Mouse (Mus musculus): Measurements from ENCODE around the gene Unc50. TPM values are rescaled to one million over a fixed set of nuclear protein-coding genes. Genes with fewer than 3 reads are reported as not detected.

The Unc50 gene
- polyA plus RNA-seq, 1 experiment from 2014 or later = 127 TPM

Other genes starting within 250 kb of the Unc50 start
- gene Cnga3, start 215.7 kb upstream of the Unc50 start, polyA plus RNA-seq (2015; fragmentation: Nextera tagmentation; extraction: Ambion mirVana) = 0.12 and 0.20 TPM in 2 replicates
- gene Inpp4a, start 130.3 kb upstream of the Unc50 start, polyA plus RNA-seq (2015; fragmentation: Nextera tagmentation; extraction: Ambion mirVana) = 74.5 and 74.9 TPM in 2 replicates
- gene Coa5, start within 50 bp of the Unc50 start, polyA plus RNA-seq (2015; fragmentation: Nextera tagmentation; extraction: Ambion mirVana) = 60.4 and 66.2 TPM in 2 replicates
- 8.0 and 11.0 TPM in 2 replicates for gene Mgat4a, start 110.9 kb downstream of the Unc50 start, polyA plus RNA-seq (2015; fragmentation: Nextera tagmentation; extraction: Ambion mirVana)